Mouse (Mus musculus): ENCODE measurements around the gene Mdp1. TPM values are rescaled to one million over a fixed set of nuclear protein-coding genes. Genes with fewer than 3 reads are reported as not detected.

The Mdp1 gene
- 10 to 100 TPM; 51.2 to 55.4 TPM for total RNA-seq (2021)
- long read RNA-seq, experiment 1, transcript Mdp1-202 (5 exons, 1,730 nt): minor isoform, 20 of 55 reads
- long read RNA-seq, experiment 1, transcript Mdp1-201 (6 exons, 1,733 nt): major isoform, 25 of 55 reads
- long read RNA-seq, experiment 1, partial matches to known transcripts: 1 of 55 reads
- long read RNA-seq, experiment 1, other reads (novel, unspliced or antisense): 9 of 55 reads
- long read RNA-seq, experiment 2, transcript Mdp1-202 (5 exons, 1,730 nt): minor isoform, 20 of 67 reads
- long read RNA-seq, experiment 2, transcript Mdp1-201 (6 exons, 1,733 nt): major isoform, 34 of 67 reads
- long read RNA-seq, experiment 2, partial matches to known transcripts: 10 of 67 reads
- long read RNA-seq, experiment 2, other reads (novel, unspliced or antisense): 3 of 67 reads

DNA sequence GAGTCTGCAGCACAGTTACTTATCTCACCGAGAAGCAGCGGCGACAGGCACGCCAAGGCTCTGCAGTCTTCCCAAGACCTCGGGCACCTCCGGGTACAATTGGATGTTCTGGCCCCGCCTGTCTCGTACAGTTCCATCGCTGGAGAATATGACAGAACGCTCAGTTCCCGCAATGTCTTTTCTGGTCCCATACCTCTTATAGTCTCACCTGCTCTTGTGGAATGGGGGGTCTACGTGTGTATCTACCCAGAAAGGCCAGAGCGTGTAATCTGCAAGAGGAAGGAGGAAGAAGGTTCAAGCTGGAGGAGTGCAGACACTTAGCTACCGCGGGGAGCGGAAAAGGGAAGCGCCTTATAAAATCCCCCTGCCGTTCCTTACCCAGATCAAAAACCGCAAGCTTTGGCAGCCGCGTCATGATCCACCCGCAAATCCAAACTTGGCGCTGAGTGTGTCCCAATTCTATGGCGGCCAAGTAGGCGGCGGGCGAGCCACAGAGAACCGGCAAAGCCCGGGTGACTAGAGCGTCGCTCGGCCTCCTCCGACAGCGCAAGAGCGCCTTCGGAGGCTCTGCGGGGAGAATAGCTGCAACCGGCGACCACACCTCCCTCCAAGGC, at the start of gene Mdp1:
Gene Mdp1, minus strand, starts transcription at position 549 of the 614 bp plus-strand sequence.
- peak; percentile 78 for TF ChIP-seq CTCF (conservative IDR thresholded peaks at IDR 0.05)
- peak within 1 kb of the TSS; percentile 87 for H3K4me3 ChIP-seq
- peak; percentile 83 to 84 for DNase-seq (ENCODE audit: low spot score in 2 of 2)
- H3K27ac ChIP-seq: peak within 1 kb of the TSS; percentile 89

DNA sequence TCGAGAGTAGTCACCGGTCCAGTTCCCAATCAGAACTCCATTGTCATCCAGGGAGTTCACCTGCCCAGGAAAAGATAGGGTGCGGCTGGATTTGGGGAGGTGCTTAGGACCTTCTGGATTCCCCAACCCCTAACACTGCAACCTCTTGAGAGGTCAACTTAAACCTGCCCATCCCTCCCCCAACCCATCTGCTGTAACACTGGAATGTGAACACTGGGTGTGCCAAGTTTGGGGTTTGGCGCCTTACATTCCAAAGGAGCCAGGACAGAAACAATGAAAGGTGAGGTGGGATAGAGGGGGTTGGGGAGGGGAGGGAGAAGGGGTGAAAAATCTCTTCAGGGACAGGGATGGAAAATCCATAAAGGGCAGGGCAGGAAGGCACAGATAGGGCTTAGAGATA, 49.2 kb upstream of the Mdp1 start:
- Histone ChIP-seq H3K4me3 (no peak overlapping the region), H3K27ac (no peak overlapping the region)
- no peak for TF ChIP-seq CTCF (conservative IDR thresholded peaks at IDR 0.05)
- no peak for DNase-seq (ENCODE audit: low spot score in 2 of 2)

- TF ChIP-seq CTCF (conservative IDR thresholded peaks at IDR 0.05): no peak
- no peak overlapping the region for H3K27ac ChIP-seq
- DNase-seq (ENCODE audit: low spot score in 2 of 2): no peak
- no peak overlapping the region for H3K4me3 ChIP-seq
Observed at GRCm38 (mm10) chr14:55707397-55707796, 47.1 kb upstream of the Mdp1 start.

DNA sequence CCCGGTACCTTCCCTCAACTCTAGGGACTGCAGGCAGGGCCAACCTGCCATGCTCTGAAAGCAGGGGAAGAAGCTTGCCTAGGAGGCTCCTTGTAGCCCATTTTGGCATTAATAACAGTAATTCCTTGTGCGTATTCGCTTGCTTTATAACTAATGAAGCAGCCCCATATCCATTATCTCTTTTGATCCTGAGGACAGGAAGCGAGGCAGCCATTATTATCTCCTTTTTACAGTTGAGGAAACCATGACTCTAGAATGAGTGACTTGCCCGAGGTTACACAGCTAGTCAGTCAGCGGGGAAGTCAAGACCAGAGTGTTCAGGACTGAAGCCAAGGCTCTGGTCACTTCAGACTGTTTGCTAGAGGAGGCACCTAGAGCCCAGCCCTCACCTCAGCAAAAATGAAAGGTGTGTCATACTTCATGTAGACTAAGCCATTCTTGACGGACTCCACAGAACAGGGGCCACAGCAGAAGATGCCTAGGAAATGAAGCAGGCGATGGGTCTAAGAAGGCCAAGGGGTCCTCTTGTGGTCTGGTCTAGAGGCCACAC, 45.8 kb upstream of the Mdp1 start:
- Histone ChIP-seq H3K4me3 (no peak overlapping the region), H3K27ac (no peak overlapping the region)
- no peak for DNase-seq (ENCODE audit: low spot score in 2 of 2)
- no peak for TF ChIP-seq CTCF (conservative IDR thresholded peaks at IDR 0.05)

DNA sequence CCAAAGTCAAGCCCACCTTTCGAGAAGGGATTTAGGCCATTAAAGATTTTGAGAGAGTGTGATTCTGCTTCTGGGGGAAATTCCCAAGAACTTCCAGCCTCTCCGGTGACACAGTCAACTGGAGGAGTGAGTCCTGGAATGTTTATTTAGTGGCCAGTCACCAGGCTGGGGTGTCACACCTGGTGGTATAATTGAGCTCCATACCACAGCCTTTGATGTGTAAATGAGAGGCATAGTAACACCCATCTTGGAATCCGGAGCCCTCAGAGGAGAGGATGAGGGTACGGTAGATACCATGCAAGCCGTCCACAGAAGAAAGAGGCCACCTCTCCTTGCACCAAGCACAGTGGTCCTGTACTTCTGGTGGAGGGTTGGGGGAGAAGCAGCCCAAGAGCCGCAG, 42.5 kb upstream of the Mdp1 start:
- no peak for TF ChIP-seq CTCF (conservative IDR thresholded peaks at IDR 0.05)
- H3K27ac ChIP-seq: no peak overlapping the region

DNA sequence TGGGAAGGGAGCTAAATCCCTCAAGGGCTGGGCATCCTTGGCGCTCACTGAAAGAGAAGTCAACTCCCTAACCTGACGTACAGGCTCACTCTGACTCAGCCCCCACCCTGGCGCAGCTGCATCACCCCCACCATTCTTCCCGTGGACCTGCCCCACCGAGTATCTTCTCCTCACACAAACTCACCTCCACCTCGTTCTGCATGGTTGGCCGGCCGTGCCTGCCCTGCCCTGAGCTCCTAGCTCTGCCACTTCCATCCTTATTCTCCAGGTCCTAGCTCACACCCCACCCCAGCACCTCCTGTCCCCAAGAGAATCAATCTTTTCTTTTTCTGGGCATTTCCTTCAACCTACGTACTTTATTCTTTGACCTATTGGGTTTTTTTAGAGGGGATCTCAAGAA, 40.8 kb upstream of the Mdp1 start:
- TF ChIP-seq CTCF (conservative IDR thresholded peaks at IDR 0.05): no peak
- Histone ChIP-seq H3K4me3 (no peak overlapping the region), H3K27ac (no peak overlapping the region)
- no peak for DNase-seq (ENCODE audit: low spot score in 2 of 2)

More for the DNA sequence above, 42.5 kb upstream of the Mdp1 start:
- no peak for DNase-seq (ENCODE audit: low spot score in 2 of 2)
- H3K4me3 ChIP-seq: no peak overlapping the region

- DNase-seq (ENCODE audit: low spot score in 2 of 2): no peak
- Histone ChIP-seq H3K4me3 (no peak overlapping the region), H3K27ac (no peak overlapping the region)
- TF ChIP-seq CTCF (conservative IDR thresholded peaks at IDR 0.05): no peak
Observed at GRCm38 (mm10) chr14:55697226-55697625, 36.9 kb upstream of the Mdp1 start.

- TF ChIP-seq CTCF (conservative IDR thresholded peaks at IDR 0.05): no peak
- Histone ChIP-seq H3K4me3 (no peak overlapping the region), H3K27ac (no peak overlapping the region)
- no peak for DNase-seq (ENCODE audit: low spot score in 2 of 2)
Observed at GRCm38 (mm10) chr14:55689433-55689832, 29.1 kb upstream of the Mdp1 start.

GRCm38 (mm10) chr14:55682118-55682493, 21.8 kb upstream of the Mdp1 start:
- no peak for TF ChIP-seq CTCF (conservative IDR thresholded peaks at IDR 0.05)
- no peak for DNase-seq (ENCODE audit: low spot score in 2 of 2)
- Histone ChIP-seq H3K27ac (peak overlapping the region; percentile 85), H3K4me3 (peak overlapping the region; percentile 78)

DNA sequence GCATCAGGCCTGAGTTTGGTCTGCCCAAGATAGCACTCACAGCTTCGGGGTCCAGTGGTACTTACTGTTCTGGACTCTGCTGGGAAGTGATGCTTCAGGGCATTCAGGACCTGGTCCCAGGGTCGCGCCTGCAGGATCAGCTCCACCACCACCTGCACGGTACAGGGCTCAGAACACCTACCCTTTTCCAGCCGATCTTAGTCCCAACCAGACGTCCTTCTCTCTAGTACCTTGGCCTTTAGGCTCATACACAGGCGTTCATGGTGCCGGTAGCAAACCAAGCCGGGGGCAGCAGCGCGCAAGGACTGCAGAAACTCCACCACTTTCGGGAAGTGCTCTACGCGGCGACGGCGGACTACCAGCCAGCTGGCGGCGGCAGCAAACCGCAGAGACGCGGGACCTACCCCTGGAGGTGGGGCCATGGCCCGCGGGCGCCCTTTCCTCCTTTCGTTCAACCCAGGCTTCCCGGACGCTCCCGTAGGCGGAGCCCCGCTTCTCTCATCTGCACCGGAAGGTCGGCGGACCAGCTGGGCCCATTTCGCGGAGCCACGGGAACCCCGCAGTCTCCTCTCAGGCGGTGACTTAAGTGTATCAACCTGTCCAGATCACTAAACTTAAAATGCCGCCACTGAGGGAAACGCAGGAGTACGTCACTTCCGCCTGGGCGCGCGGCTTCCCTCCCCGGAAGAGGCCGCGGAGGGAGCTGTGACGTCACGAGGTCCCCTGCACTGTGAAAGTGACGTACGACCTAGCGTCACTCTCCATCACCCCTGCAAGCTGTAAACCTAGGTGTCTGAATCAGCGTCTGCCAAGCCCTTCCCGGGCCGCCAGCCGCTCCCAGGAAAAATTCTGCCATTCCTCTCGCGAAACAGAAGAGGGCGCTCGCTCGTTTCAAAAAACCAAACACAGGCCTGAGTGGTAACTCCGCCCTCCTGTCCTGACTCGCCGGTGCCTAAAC, 21.1 kb upstream of the Mdp1 start, which contains the start of gene Tinf2:
Gene Tinf2, minus strand, starts transcription at position 661 of the 958 bp plus-strand sequence.
- peak within 1 kb of the TSS; percentile 85 for H3K27ac ChIP-seq
- peak; percentile 95 to 96 for DNase-seq (ENCODE audit: low spot score in 2 of 2)
- peak within 1 kb of the TSS; percentile 78 for H3K4me3 ChIP-seq
- peak; percentile 91 for TF ChIP-seq CTCF (conservative IDR thresholded peaks at IDR 0.05)

DNA sequence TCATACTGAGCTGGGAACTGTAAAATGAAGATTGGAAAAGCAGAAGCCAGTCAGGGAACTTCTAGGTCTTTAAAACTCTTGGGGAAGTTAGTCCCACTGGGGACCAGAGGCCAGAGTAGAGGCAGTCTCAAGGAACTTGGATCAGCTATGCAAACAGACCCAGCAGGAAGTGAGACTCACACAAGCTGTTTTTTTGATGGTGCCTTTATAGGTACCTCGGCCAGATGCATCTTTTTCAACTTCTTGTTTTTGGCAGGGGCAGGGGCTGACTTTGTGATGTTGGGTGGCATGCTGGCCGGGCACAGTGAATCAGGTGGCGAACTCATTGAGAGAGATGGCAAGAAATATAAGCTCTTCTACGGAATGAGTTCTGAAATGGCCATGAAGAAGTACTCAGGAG, 17.3 kb upstream of the Mdp1 start:
- DNase-seq (ENCODE audit: low spot score in 2 of 2): no peak
- no peak for TF ChIP-seq CTCF (conservative IDR thresholded peaks at IDR 0.05)
- no peak overlapping the region for H3K4me3 ChIP-seq
- H3K27ac ChIP-seq: no peak overlapping the region

DNA sequence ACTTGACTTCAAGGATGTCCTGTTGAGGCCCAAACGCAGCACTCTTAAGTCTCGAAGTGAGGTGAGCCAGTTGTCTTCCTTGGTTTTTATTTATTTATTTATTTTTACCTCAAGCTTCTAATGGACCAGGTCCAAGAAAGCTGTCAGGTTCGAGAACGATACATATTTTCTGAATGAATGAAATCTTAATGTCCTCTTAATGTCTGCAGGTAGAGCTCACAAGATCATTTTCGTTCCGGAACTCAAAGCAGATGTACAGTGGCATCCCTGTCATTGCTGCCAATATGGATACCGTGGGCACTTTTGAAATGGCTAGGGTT, 12.4 kb upstream of the Mdp1 start:
- no peak for DNase-seq (ENCODE audit: low spot score in 2 of 2)
- no peak for TF ChIP-seq CTCF (conservative IDR thresholded peaks at IDR 0.05)
- peak overlapping the region; percentile 61 for H3K4me3 ChIP-seq
- peak overlapping the region; percentile 99 for H3K27ac ChIP-seq

All from layer of hippocampus, adult 2 months (tissue).